Mouse (Mus musculus): ENCODE measurements at regions not wholly inside any gene's neighbourhood (a gene's known extent, or its start where the extent isn't known, plus 50 kb on each side); places are given as distances from the start of the nearest gene placed in this dataset.

GRCm38 (mm10) chr7:52399513-52399912, 384.0 kb upstream of the 1700015G11Rik start:
- DNase-seq: no peak

DNA sequence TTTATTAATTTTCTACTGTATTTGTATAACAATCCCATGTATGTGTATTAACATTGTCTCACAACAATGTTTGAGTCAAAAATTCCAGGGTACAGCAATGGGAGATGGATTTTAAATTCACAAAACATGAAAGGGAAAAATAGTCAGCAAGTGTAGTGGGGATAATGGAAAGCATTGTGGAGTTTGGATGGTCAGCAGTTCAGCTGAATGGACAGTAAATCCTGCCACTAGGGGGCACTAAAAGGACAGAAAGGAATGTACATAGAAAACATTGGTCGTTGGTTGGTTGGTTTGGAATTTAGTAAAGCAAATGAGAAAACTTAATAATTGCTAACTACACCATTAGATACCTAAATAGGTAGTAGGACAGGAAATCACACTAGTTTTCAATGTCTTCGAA, 376.3 kb upstream of the 1700015G11Rik start:
- peak; percentile 8 for DNase-seq

Data from layer of hippocampus, adult 9-11 months (tissue).